Mouse (Mus musculus) spleen, postnatal 0 days (tissue): Measurements from ENCODE around the gene Csrnp1. TPM values are rescaled to one million over a fixed set of nuclear protein-coding genes. Genes with fewer than 3 reads are reported as not detected.

Experiments
- polyA plus RNA-seq: library from polyadenylated mRNA; unstranded; fragments of >200 nt; fragmentation: Nextera tagmentation; extraction: Ambion mirVana; gene quantifications from 2 replicates; pipeline ENCODE4 v1.2.1, GENCODE M21; 2015

Gene Csrnp1
- 2.4 and 4.1 TPM in 2 replicates for polyA plus RNA-seq

DNA sequence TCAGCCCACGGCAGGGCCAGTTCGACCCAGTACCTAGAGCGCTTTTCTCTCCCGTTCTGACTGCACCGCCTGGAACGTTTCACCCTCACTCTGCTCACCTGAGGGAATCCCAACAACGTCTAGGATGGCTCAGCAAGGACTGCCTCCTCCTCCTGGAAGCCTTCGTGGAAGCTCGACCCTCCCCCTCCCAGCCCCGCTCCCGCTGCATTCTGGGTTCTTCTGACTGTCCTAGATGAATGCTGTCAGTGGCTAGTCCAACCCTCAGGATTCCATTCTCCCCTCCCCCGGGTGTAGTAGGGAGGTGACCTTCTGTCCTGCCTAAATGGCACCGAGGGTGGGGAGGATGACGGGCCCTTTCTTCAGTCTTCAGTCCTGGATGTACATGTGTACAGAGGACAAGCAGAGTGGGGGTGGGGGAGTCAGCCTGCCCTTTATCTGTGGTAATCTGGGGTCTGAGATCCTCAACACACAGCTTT lies at the start of gene Csrnp1:
Gene Csrnp1, minus strand, starts transcription at position 123 of the 476 bp plus-strand sequence.

DNA sequence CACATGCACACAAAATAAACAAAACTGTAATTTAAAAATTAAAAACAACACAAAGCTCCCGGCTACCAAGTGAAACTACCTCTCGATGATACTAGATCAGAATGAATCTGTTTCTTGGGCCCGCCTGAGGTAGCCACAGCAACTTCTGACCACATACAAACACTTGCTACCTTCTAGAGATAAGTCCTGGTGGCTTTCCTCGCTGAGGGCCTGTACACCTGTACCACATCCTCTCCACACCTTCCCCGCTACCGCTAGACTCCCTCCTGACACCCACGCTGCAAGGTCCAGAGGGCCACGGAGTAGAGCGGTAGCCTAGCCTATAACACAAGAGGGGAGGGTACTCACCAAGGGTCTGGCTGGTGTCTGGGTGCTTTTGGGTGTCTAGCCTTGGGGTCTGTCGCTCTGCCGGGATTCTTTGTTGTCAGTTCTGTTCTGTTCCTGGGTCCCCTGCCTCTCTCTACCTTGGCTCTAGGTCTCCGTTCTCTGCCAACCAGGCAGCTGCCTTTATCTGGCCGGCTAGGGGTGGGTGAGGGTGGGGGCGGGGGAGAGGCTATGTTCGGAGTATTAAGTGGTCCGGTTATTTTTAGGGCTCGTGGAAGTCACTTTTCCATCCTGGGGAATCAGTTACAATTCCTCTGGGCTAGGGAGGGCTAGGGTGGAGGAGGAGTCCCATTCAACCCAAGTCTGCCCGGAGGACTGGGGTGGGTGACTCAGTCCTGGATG lies 38.8 kb upstream of the Csrnp1 start, which contains the start of gene Xirp1:
Gene Xirp1, minus strand, starts transcription at position 513 of the 726 bp plus-strand sequence.

DNA sequence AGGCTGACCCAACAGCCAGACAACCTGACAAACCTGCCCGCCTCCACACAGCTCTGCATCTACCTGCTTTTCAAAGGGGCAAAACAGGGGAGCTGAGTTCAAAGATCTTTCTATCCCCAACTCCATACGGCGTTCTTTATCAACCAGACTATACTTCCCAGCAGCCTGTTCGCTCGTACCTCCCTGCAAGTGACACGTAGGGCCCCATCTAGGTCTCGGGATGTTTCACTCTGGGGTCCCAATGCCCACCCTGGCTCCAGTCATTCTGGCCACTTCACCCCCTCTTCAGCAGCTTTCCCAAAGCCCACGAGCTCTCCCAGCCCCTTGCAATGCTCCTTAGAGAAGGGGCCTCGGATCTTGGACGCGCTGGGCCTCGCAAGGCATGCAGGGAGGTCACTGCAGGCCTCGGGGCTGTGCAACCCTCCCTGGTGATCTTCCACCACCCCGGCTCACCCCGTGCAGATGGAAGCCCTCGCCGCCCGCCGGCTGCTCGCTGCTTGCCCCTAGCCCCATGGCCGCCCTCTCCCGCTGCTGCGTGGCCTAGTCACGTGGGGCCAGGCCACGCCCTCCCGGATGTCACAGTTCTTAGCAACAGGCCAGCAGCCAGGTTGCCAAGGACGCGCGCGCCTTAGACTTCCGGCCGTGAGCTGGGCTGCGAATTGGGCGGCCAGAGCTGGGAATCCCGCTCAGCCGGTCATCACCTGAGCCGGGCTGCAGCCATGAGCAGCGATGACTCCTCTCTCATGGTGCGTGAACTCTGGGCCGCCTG lies 47.3 kb downstream of the Csrnp1 start, which contains the start of the genes Gorasp1 and Ttc21a:
Gene Gorasp1, minus strand, starts transcription at position 561 of the 769 bp plus-strand sequence.
Gene Ttc21a, plus strand, starts transcription at position 602 of the 769 bp plus-strand sequence.

Other genes with a start within 250 kb of the Csrnp1 start
- 0.02 and 0.04 TPM in 2 replicates for gene Scn11a, start 159.2 kb downstream of the Csrnp1 start, polyA plus RNA-seq
- 19.0 and 22.3 TPM in 2 replicates for gene Wdr48, start 89.8 kb downstream of the Csrnp1 start, polyA plus RNA-seq
- gene Gorasp1, start 47.1 kb downstream of the Csrnp1 start, polyA plus RNA-seq, result 8.3 and 10.4 TPM in 2 replicates
- gene Ttc21a, start 47.1 kb downstream of the Csrnp1 start, polyA plus RNA-seq, result 0.12 and 0.29 TPM in 2 replicates
- gene Xirp1, start 38.9 kb upstream of the Csrnp1 start, polyA plus RNA-seq, result 0.05 TPM in 1 of 2 replicates, not detected in the other
- 4.4 and 8.5 TPM in 2 replicates for gene Cx3cr1, start 85.2 kb upstream of the Csrnp1 start, polyA plus RNA-seq
- gene Ccr8, start 107.5 kb upstream of the Csrnp1 start, polyA plus RNA-seq, result 0.43 and 0.79 TPM in 2 replicates
- 107 and 126 TPM in 2 replicates for gene Slc25a38, start 125.7 kb upstream of the Csrnp1 start, polyA plus RNA-seq
- gene Rpsa, start 143.0 kb upstream of the Csrnp1 start, polyA plus RNA-seq, result 1,614 and 1,633 TPM in 2 replicates
- 0.07 TPM in 1 of 2 replicates, not detected in the other for gene Mobp, start 165.0 kb upstream of the Csrnp1 start, polyA plus RNA-seq